Comparison of ENCODE assay signal across 18 mouse cellular contexts in genomic region chr7:64805100-64805499, GRCm38 (mm10).
"Had no signal": no experiment of that assay in that cellular context is flagged by ENCODE, and none has a peak within 500 bp of the region (broad histone marks: within the 10 kb centered on the region; RNA-seq: fewer than 3 reads in every experiment).

No protein-coding gene starts in this region.

- DNase-seq: kidney, adult 8-10 months; kidney, postnatal 14 days; left cerebral cortex, postnatal 4 days; liver, postnatal 0 days; lung, embryonic 14.5 days; retina, postnatal 1 day; right cerebral cortex, postnatal 25 days; spleen, adult 18-20 months; thymus, postnatal 25 days had no signal

- ATAC-seq: liver, postnatal 0 days; lung, postnatal 0 days; midbrain, embryonic 15.5 days had no signal

- H3K9me3 ChIP-seq: limb, embryonic 12.5 days; limb, embryonic 15.5 days; midbrain, embryonic 12.5 days; midbrain, embryonic 15.5 days; stomach, embryonic 15.5 days had no signal

- H3K4me1 ChIP-seq: limb, embryonic 12.5 days; limb, embryonic 15.5 days; stomach, embryonic 15.5 days had no signal

- H3K9ac ChIP-seq: limb, embryonic 12.5 days; limb, embryonic 15.5 days; liver, embryonic 14.5 days; liver, postnatal 0 days; lung, embryonic 14.5 days; midbrain, embryonic 12.5 days; midbrain, embryonic 15.5 days; stomach, embryonic 15.5 days had no signal

- H3K27ac ChIP-seq: limb, embryonic 12.5 days; limb, embryonic 15.5 days; liver, embryonic 14.5 days; macrophage; midbrain, embryonic 12.5 days; midbrain, embryonic 15.5 days; stomach, embryonic 15.5 days had no signal

- H3K4me3 ChIP-seq: limb, embryonic 12.5 days; limb, embryonic 15.5 days; midbrain, embryonic 12.5 days; midbrain, embryonic 15.5 days; stomach, embryonic 15.5 days had no signal

- H3K27me3 ChIP-seq: limb, embryonic 12.5 days; limb, embryonic 15.5 days; midbrain, embryonic 12.5 days; midbrain, embryonic 15.5 days; stomach, embryonic 15.5 days had no signal

- H3K4me2 ChIP-seq: limb, embryonic 12.5 days; limb, embryonic 15.5 days; liver, embryonic 11.5 days; lung, embryonic 14.5 days; midbrain, embryonic 12.5 days; midbrain, embryonic 15.5 days; stomach, embryonic 15.5 days had no signal

- H3K36me3 ChIP-seq: limb, embryonic 12.5 days; limb, embryonic 15.5 days; midbrain, embryonic 12.5 days; midbrain, embryonic 15.5 days; stomach, embryonic 15.5 days had no signal
